Mouse (Mus musculus) cerebellum, adult 2 months (tissue): Measurements from ENCODE around the gene Gfi1b. TPM values are rescaled to one million over a fixed set of nuclear protein-coding genes. Genes with fewer than 3 reads are reported as not detected.

Experiments used
- DNase-seq, 2 experiments: peaks; one replicate each; pipeline ENCODE4 v3.0.0; 2021
- H3K27ac ChIP-seq: fragments of 200-500 bp; 2 replicates; pipeline ENCODE4 v1.5.1; 2012; ENCODE audit warnings: low read length, control low read depth, inconsistent platforms; ENCODE audit not compliant: insufficient read depth
- H3K27me3 ChIP-seq: fragments of 200-500 bp; 2 replicates; pipeline ENCODE4 v1.6.1; 2012; ENCODE audit warnings: inconsistent platforms, mild to moderate bottlenecking, low read length, moderate library complexity; ENCODE audit not compliant: control insufficient read depth, insufficient read depth
- H3K4me1 ChIP-seq: fragments of 200-500 bp; 2 replicates; pipeline ENCODE4 v1.6.1; 2011; ENCODE audit warnings: low read length; ENCODE audit not compliant: control insufficient read depth, insufficient read depth
- H3K4me3 ChIP-seq: fragments of 200-500 bp; replicated peaks from 2 replicates; pipeline ENCODE3; 2011; ENCODE audit warnings: mild to moderate bottlenecking, low read depth, low read length, control low read depth; ENCODE audit not compliant: insufficient read depth
- CTCF ChIP-seq: fragments of 200-500 bp; IDR thresholded peaks from 2 replicates; pipeline ENCODE4 v1.5.1; 2011; ENCODE audit warnings: low read depth, mild to moderate bottlenecking, control low read depth, low read length, moderate library complexity, borderline replicate concordance; ENCODE audit not compliant: insufficient read depth
- POLR2A ChIP-seq: fragments of 200-500 bp; IDR thresholded peaks from 2 replicates; pipeline ENCODE4 v1.6.1; 2011; ENCODE audit warnings: low read length, control low read depth, borderline replicate concordance; ENCODE audit not compliant: insufficient read depth
- WGBS: fragments of 180-500 bp; shearing (Covaris S2); methylation state at CpG from one replicate; pipeline ENCODE4 v1.1.7; 2018; 5-methylcytosine and 5-hydroxymethylcytosine counted together
- polyA plus RNA-seq: library from polyadenylated mRNA; depleted of rRNA; stranded (reverse); fragments of >200 nt; gene quantifications from 2 replicates; pipeline ENCODE4 v1.2.3, GENCODE M21; 2012

The Gfi1b gene
- polyA plus RNA-seq, 1 experiment, result 0.18 TPM

DNA sequence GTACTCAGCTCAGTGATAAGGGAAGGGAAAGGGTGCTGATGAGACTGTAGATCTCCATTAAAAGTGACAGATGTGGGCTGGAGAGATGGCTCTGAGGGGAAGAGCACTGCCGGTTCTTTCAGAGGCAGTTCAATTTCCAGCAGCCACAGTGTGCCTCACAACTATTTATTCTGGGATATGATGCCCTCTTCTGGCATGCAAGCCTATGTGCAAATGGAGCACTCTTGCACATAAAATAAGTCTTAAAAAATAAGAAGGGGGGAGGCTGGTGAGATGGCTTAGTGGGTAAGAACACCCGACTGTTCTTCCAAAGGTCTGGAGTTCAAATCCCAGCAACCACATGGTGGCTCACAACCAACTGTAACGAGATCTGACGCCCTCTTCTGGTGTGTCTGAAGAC is 11.4 kb upstream of the Gfi1b start:
- H3K27ac ChIP-seq, result no peak overlapping the region
- TF ChIP-seq POLR2A (no peak), CTCF (no peak)
- no peak for DNase-seq
- WGBS, result 29% methylated on average over 4 of the region's 4 CpGs
- no peaks in the 10 kb centered on the region for H3K27me3 ChIP-seq
- no peaks in the 10 kb centered on the region for H3K4me1 ChIP-seq
- no peak overlapping the region for H3K4me3 ChIP-seq

DNA sequence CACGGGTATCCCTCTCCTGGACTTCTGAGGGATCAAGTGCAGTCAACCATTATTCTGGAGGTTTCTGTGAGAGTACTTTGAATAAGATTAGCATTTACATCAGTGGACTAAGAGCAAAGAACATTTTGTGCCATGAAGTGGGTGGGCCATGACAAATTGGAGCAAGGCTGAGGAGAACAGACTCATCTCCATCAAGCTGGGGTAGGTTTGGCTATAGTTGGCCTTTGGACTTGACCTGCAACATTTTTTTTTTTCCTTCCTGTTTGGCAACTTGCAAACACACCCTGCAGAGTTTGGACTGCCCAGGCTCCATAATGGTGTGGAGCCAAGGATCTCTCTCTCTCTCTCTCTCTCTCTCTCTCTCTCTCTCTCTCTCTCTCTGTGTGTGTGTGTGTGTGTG is 10.8 kb upstream of the Gfi1b start:
- Histone ChIP-seq H3K4me3 (no peak overlapping the region), H3K4me1 (no peaks in the 10 kb centered on the region), H3K27me3 (no peaks in the 10 kb centered on the region), H3K27ac (no peak overlapping the region)
- 25% methylated on average over 1 of the region's 1 CpGs for WGBS
- DNase-seq, result no peak
- no peak for TF ChIP-seq CTCF
- TF ChIP-seq POLR2A, result no peak

DNA sequence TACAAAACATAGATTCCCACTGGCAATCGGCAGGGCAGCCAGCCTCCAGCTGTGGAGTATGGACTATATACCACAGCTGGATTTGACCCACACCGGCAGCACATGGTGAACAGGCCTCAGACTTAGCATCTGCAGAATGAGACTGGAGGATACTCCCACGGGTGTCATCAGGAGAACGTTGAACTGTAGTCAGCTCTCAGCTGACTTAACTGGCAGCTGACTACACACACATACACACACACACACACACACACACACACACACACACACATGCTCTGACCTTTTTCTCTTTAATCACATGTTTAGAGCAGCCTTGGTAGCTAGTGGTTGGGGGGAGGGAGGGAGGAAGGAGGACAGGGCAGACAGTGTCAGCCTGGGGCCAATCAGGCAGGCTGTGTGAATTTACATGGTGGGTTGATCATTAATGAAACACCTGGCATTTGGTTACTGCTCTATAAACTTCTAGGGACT is 8.2 kb upstream of the Gfi1b start:
- no peak overlapping the region for H3K4me3 ChIP-seq
- H3K27me3 ChIP-seq, result no peaks in the 10 kb centered on the region
- H3K27ac ChIP-seq, result no peak overlapping the region
- H3K4me1 ChIP-seq, result no peaks in the 10 kb centered on the region
- no peak for TF ChIP-seq CTCF
- TF ChIP-seq POLR2A, result no peak
- no peak for DNase-seq
- 38% methylated on average over 4 of the region's 4 CpGs for WGBS

DNA sequence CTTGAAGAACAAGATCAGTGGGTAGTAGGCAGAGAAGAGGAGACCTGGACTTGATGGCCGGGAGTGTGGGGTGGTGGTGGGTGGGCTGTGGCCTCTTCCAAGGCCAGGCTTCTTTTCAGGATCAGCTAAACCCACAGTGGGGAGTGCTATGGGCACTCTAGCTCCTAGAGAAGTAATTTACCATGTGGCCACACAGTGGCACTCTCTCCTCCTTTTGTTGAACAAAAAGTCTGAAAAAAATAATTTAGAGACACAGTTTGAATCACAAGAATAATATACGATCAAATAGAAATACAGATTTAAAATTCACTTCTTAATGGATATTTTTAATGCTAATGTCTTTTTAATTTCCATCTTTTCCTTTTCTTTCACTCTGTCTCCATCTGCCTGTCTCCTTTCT is 6.3 kb upstream of the Gfi1b start:
- no peak overlapping the region for H3K4me3 ChIP-seq
- H3K4me1 ChIP-seq, result no peaks in the 10 kb centered on the region
- 48% methylated on average over 2 of the region's 2 CpGs for WGBS
- TF ChIP-seq POLR2A, result no peak
- TF ChIP-seq CTCF, result no peak
- DNase-seq, result no peak
- H3K27me3 ChIP-seq, result no peaks in the 10 kb centered on the region
- no peak overlapping the region for H3K27ac ChIP-seq

DNA sequence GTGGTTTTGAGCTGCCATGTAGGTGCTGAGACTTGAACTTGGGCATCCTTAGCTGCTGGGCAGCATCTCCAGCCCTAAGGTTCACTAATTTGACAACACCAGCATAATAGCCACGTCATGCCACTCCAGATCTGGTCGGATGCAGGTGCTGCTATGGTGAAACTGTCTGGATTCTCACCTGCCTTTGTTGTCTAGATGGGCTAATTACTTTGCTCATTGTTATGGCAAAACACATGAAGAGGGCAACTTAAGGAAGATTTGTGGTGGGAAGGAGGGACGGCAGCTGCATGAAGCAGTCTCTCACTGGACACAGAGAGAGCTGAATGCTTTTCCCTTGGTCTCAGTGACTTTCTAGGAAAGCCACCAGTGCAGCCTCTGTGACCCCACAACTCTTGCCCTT is 4.3 kb upstream of the Gfi1b start:
- no peak overlapping the region for H3K27ac ChIP-seq
- TF ChIP-seq POLR2A (no peak), CTCF (no peak)
- no peaks in the 10 kb centered on the region for H3K4me1 ChIP-seq
- no peaks in the 10 kb centered on the region; the same call in 1 of the 2 replicates for H3K27me3 ChIP-seq
- DNase-seq, result no peak
- H3K4me3 ChIP-seq, result no peak overlapping the region
- 71% methylated on average over 3 of the region's 3 CpGs for WGBS

DNA sequence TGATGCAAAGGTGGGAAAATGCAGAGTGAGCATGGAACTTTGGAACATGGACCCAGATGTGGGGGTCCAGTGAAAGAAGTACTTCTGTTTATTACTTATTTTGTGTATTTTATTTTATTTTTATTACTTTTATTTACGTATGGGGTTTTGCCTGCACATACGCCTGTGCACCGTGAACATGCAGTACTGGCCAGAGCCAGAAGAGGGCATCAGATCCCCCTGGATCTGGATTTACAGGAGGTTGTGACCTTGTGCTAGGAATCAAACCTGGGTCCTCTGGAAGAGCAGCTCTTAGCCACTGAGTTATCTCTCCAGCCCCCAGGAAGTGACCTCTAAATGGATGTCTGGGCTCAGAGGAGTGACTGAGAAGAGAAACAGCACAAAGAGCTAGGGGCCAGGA is 3.1 kb upstream of the Gfi1b start:
- no peak for DNase-seq
- no peaks in the 10 kb centered on the region; the same call in 1 of the 2 replicates for H3K27me3 ChIP-seq
- 91% methylated on average over 3 of the region's 3 CpGs for WGBS
- H3K4me3 ChIP-seq, result no peak overlapping the region
- no peak overlapping the region for H3K27ac ChIP-seq
- no peak for TF ChIP-seq CTCF
- no peaks in the 10 kb centered on the region for H3K4me1 ChIP-seq

DNA sequence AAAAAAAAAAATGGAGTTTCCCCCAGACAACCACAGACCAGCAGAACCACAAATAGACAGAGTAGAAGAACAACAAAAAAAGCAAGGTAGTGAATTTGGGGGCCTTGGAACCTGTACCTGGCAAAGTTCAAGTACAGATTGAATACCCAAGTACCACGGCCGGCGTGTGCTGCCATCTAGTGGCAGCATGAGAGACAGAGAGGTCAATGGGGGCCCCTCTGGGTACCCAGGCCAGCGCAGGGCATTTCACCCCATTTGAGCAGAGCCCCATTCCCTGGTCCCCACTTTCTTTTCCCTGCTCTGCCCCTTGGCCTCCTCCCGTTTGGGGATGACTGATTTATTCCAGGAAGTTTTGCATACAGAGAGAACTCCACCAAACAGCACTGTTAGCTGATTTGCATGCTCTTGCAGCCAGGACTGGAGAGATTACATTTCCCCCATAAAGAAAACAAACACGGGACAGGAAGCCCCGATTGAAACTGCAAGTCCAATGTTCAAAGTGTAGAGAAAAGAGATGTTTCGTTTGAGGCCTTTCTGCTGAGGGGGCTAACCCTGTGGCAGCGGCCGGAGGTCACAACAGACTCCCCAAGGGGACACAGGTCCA is 841 bp upstream of the Gfi1b start:
- Histone ChIP-seq H3K27ac (no peak overlapping the region), H3K4me3 (no peak overlapping the region), H3K4me1 (no peaks in the 10 kb centered on the region), H3K27me3 (no peaks in the 10 kb centered on the region; the same call in 1 of the 2 replicates)
- no peak for TF ChIP-seq POLR2A
- peak; percentile 62 for TF ChIP-seq CTCF
- peak; percentile 22 to 31 for DNase-seq
- WGBS, result 24% methylated on average over 10 of the region's 10 CpGs

DNA sequence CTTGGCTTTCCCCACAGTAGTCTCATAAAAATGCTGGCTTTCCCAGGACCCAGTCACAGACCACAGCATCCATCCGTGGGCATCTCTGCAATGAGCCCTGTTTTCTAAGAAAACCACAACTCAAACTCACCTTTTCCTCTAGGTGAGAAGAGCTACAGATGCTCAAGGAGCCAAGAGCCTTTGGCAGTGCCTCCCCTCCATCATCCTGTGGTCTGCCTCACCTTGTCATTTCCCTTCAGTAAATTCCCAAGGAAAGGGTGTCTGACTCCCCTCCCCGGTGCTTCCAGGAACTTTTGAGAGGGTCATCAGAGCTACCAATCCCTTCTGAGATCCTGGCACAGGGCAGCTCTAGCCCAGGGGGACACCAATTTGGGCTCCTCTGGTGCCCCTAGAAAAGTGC is 671 bp downstream of the Gfi1b start:
- WGBS, result 23% methylated on average over 2 of the region's 2 CpGs
- Histone ChIP-seq H3K4me1 (no peaks in the 10 kb centered on the region), H3K27ac (no peak overlapping the region), H3K4me3 (no peak overlapping the region), H3K27me3 (no peaks in the 10 kb centered on the region; the same call in 1 of the 2 replicates)
- TF ChIP-seq CTCF (no peak), POLR2A (no peak)
- DNase-seq, result no peak
